Mouse (Mus musculus): ENCODE data around the gene Ubald1. TPM values are rescaled to one million over a fixed set of nuclear protein-coding genes. Genes with fewer than 3 reads are reported as not detected.

The Ubald1 gene
- 31.5 and 35.3 TPM in 2 replicates for polyA plus RNA-seq (2016; fragmentation: Nextera tagmentation; extraction: Ambion mirVana)

DNA sequence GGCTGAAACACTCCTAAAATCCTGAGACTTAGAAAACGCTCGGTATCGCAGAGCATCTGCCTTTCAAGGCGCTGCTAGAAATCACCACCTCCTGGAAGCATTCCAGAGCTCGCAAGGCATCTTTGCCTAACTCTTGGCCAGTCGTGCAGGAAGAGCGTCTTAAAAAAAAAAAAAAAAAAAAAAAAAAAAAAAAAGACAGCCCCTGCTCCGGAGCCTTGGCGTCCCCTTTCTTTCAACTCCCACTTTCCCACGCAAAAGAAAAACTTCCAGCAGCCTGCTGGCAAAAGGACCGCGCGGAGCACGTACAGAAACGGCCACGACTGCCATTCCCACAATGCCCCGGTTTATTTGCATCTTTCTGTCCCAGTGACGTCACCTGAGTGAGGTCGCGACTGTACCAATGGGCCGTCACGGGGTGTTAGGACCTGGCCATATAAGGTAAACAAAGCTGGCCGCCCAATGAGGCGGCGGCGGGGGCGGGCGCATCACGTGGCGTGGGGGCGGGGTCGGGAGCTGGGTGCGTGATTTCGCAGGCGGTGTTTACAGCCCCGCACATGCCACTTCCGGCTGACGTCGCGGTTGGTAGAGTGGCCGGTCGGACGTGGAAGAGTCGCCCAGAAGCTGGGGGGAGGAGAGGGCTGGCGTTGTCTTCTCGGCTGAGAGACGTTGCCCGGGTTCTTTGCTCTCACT is at the start of gene Ubald1:
Gene Ubald1, minus strand, starts transcription at position 180 of the 690 bp plus-strand sequence.
- peak within 1 kb of the TSS; percentile 90 for H3K4me3 ChIP-seq (replicated peaks)
- no peaks in the 10 kb centered on the region for H3K27me3 ChIP-seq
- H3K9ac ChIP-seq (replicated peaks): peak within 1 kb of the TSS; percentile 86
- H3K4me2 ChIP-seq: peak within 1 kb of the TSS; percentile 88
- peaks cover 25% of the 10 kb centered on the region for H3K4me1 ChIP-seq (replicated peaks)
- H3K27ac ChIP-seq: peak within 1 kb of the TSS; percentile 99
- peak; percentile 87 for ATAC-seq (ENCODE audit: insufficient number of reproducible peaks, insufficient read depth, low FRiP score, low TSS enrichment, low read depth)
- peaks cover 17% of the 10 kb centered on the region for H3K36me3 ChIP-seq
- H3K9me3 ChIP-seq: no peaks in the 10 kb centered on the region
- under 1% methylated on average over 48 of the region's 48 CpGs for WGBS

DNA sequence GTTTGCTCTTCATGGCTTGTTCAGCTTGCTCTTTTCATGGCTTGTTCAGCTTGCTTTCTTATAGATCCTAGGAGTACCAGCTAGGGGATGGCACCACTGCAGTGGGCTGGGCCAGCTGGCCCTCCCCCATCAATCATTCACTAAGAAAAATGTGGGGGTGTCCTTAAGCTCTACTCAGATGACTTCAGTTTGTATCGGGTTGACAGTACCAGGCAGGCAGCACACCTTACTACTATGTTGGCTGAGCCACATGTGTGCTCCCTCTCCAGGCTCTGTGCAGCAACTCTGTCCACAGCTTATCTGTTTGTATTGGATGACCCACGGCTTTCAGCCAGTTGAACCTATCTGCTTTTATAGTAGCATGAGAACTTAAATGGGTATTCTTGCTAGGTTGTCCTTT is 48.4 kb upstream of the Ubald1 start:
- ATAC-seq (ENCODE audit: insufficient number of reproducible peaks, insufficient read depth, low FRiP score, low TSS enrichment, low read depth): no peak
- Histone ChIP-seq H3K36me3 (peaks cover 99% of the 10 kb centered on the region), H3K9ac (replicated peaks) (no peak overlapping the region), H3K4me3 (replicated peaks) (no peak overlapping the region), H3K4me2 (no peak overlapping the region), H3K27ac (no peak overlapping the region), H3K27me3 (no peaks in the 10 kb centered on the region), H3K9me3 (no peaks in the 10 kb centered on the region), H3K4me1 (replicated peaks) (no peaks in the 10 kb centered on the region)
- 85% methylated on average over 2 of the region's 2 CpGs for WGBS

DNA sequence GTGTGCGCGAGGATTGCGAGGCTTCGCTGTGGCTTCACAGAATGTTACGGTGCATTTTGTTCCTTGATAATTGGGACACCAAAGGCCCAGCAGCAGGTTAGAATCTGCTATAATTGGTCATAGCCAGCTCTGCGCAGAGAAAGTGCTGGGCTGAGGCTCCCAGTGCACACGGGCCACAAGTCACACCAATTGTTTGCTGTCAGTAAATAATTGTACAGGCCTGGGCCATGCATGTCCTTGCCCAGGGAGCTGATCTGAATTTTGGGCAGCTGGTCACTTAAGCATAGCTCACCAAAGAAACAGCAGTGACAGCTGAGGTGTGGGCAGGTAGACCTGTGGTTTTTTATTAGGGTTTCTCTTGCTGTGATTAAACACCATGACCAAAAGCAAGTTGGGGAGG is 47.9 kb upstream of the Ubald1 start:
- Histone ChIP-seq H3K4me2 (no peak overlapping the region), H3K9me3 (no peaks in the 10 kb centered on the region), H3K4me1 (replicated peaks) (no peaks in the 10 kb centered on the region), H3K9ac (replicated peaks) (no peak overlapping the region), H3K27ac (no peak overlapping the region), H3K36me3 (peaks cover 99% of the 10 kb centered on the region), H3K27me3 (no peaks in the 10 kb centered on the region), H3K4me3 (replicated peaks) (no peak overlapping the region)
- no peak for ATAC-seq (ENCODE audit: insufficient number of reproducible peaks, insufficient read depth, low FRiP score, low TSS enrichment, low read depth)
- WGBS: 93% methylated on average over 7 of the region's 7 CpGs

DNA sequence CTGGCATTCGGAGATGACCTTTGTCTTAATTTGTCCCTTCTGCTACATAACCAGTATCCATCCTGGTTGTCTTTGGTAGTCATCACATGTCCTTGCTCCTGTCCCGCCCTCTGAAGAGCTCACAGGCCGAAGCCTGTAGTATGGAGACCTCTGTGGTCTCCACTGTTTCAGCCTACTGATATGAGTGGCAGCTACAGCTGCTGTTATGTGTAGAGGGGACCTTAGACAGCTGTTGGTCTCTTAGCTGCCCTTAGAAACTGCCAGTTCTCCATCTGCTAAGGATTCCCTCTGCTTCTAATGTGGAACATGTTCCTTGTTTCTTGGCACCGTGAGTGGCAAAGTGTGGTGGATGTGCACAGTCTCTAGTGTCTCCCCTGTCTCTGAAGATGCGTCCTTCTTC is 43.9 kb upstream of the Ubald1 start:
- Histone ChIP-seq H3K9ac (replicated peaks) (no peak overlapping the region), H3K4me3 (replicated peaks) (no peak overlapping the region), H3K9me3 (no peaks in the 10 kb centered on the region), H3K27ac (no peak overlapping the region), H3K36me3 (peaks cover 100% of the 10 kb centered on the region), H3K27me3 (no peaks in the 10 kb centered on the region), H3K4me2 (no peak overlapping the region), H3K4me1 (replicated peaks) (no peaks in the 10 kb centered on the region)
- ATAC-seq (ENCODE audit: insufficient number of reproducible peaks, insufficient read depth, low FRiP score, low TSS enrichment, low read depth): no peak
- 92% methylated on average over 5 of the region's 5 CpGs for whole genome bisulfite sequencing

DNA sequence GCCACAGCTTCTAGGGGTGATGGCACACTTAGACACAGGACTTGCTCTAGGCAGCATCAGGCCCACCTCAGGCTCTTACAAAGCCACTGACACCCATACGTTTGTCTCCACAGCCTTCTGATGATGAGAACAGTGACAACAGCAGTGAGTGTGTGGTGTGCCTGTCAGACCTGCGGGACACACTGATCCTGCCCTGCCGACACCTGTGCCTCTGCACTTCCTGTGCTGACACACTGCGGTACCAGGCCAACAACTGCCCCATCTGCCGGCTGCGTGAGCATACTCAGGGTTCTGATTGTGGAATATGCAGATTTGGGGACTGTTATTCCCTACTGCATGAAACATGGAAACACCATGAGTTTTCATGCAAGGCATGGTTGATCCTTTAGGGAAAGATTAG is 42.4 kb upstream of the Ubald1 start:
- H3K9ac ChIP-seq (replicated peaks): no peak overlapping the region
- H3K9me3 ChIP-seq: no peaks in the 10 kb centered on the region
- no peaks in the 10 kb centered on the region for H3K4me1 ChIP-seq (replicated peaks)
- H3K4me3 ChIP-seq (replicated peaks): no peak overlapping the region
- ATAC-seq (ENCODE audit: insufficient number of reproducible peaks, insufficient read depth, low FRiP score, low TSS enrichment, low read depth): no peak
- whole genome bisulfite sequencing: 91% methylated on average over 6 of the region's 6 CpGs
- no peaks in the 10 kb centered on the region for H3K27me3 ChIP-seq
- H3K36me3 ChIP-seq: peaks cover 98% of the 10 kb centered on the region
- H3K27ac ChIP-seq: no peak overlapping the region
- no peak overlapping the region for H3K4me2 ChIP-seq

DNA sequence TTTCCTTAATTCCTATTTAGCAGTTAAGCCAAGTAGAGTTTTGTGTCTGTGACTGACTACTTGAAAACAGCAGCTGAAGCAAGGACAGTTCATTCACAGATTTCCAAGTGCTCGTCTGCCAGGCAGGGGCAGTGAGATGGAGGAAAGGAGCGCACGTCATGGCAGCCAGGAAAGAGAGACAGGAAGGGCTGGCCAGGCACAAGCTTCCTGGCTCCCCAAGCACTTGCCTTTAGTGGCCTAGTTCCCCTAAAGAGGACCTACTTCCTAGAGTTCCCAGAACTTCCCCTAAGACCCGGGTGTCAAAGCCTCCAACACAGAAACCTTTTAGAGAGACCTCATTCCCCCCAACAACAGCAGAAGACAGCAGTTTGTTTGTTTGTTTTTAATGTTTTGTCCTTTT is 40.4 kb upstream of the Ubald1 start:
- no peaks in the 10 kb centered on the region for H3K9me3 ChIP-seq
- WGBS: 81% methylated on average over 4 of the region's 4 CpGs
- H3K4me1 ChIP-seq (replicated peaks): no peaks in the 10 kb centered on the region
- peaks cover 98% of the 10 kb centered on the region for H3K36me3 ChIP-seq
- H3K4me3 ChIP-seq (replicated peaks): no peak overlapping the region
- H3K4me2 ChIP-seq: no peak overlapping the region
- no peaks in the 10 kb centered on the region for H3K27me3 ChIP-seq
- H3K27ac ChIP-seq: no peak overlapping the region
- no peak for ATAC-seq (ENCODE audit: insufficient number of reproducible peaks, insufficient read depth, low FRiP score, low TSS enrichment, low read depth)
- H3K9ac ChIP-seq (replicated peaks): no peak overlapping the region

DNA sequence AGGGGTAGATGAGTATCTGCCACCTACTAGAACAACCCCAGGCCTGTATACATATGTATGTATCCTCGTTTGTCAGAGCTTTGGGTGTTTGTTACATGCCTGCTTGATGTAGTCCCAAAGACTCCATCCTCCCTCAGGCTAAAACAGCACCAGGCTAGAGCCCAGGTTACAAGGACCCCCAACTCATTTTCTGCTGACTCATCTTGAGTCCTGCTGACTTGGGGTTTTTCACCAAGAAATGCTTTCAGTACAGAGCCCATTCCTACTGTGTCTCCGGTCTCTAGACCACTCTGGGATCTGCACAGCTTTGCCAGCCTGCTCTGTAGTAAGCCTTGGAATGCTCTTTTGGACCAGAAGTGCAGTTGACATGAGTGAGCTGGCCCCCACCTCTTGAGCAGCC is 36.5 kb upstream of the Ubald1 start:
- ATAC-seq (ENCODE audit: insufficient number of reproducible peaks, insufficient read depth, low FRiP score, low TSS enrichment, low read depth): no peak
- Histone ChIP-seq H3K36me3 (peaks cover 91% of the 10 kb centered on the region), H3K27me3 (no peaks in the 10 kb centered on the region), H3K4me3 (replicated peaks) (no peak overlapping the region), H3K4me1 (replicated peaks) (no peaks in the 10 kb centered on the region), H3K27ac (no peak overlapping the region), H3K9ac (replicated peaks) (no peak overlapping the region), H3K4me2 (no peak overlapping the region), H3K9me3 (no peaks in the 10 kb centered on the region)
- 88% methylated on average over 2 of the region's 2 CpGs for WGBS

DNA sequence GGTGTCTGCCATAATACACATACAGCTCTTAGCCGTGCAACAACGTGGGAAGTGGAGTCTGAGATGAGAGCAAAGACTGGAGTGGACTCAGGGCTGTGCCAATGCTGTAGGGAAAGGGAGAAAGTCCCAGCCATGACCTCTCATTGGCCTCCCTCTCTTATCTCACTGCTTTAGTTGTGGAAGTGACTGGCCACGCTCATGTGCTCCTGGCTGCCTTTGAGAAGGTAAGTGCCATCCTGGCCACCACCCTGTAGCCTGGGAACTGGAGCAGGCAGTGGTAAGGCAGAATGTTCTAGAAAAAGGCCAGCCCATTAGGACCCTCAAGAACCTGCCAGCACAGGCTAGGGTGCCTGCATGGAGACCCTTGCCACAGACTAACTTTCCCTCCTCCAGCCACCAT is 35.8 kb upstream of the Ubald1 start:
- no peaks in the 10 kb centered on the region for H3K9me3 ChIP-seq
- no peak overlapping the region for H3K27ac ChIP-seq
- no peak overlapping the region for H3K4me3 ChIP-seq (replicated peaks)
- H3K36me3 ChIP-seq: peaks cover 91% of the 10 kb centered on the region
- H3K27me3 ChIP-seq: no peaks in the 10 kb centered on the region
- no peak overlapping the region for H3K4me2 ChIP-seq
- no peak overlapping the region for H3K9ac ChIP-seq (replicated peaks)
- no peaks in the 10 kb centered on the region for H3K4me1 ChIP-seq (replicated peaks)
- no peak for ATAC-seq (ENCODE audit: insufficient number of reproducible peaks, insufficient read depth, low FRiP score, low TSS enrichment, low read depth)
- WGBS: 88% methylated on average over 3 of the region's 3 CpGs

DNA sequence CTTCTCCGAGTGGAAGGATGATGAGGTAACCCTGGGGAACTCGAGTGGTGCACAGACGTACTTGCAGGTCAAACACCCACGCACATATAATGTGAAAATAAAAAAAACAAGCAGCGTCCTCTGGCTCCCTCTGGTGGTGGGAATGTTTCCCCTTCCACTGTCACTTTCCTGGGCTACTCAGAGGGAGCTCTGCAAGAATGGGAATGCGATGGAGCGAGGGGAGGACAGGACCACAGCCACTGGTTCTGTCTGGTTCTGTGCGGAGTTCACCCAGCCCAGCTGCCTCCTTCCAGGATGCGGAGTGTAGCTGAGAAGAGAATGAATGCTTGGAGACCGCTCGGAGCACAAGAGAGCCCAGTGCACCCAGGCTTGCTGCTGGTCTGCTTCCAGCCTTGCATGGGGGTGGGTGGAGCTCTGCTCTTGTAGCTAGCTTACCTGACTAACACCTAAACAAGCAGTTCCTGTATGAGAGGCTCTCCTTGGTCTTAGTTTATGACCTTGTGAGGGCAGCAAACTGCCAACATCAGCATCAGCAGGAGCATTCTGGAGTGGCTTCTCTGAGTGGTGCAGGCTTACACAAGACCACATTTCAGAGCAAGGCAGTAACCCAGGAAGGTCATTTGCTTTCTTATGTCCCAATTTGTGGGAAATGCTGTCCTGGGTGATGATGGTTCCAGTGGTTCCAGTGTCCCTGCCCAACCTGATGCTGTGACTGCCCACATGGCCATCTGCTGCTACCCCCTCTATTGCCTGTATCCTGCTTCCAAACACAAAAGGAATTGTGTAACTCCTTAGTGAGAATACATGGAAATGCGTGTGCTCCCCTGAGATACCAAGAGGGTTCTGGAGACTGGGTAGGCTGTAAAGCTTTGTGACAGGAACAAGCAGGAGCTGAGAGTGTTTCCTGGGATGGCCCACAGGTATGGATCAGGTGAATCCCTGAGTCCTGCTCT is 33.9 kb upstream of the Ubald1 start:
- H3K4me2 ChIP-seq: no peak overlapping the region
- H3K27me3 ChIP-seq: no peaks in the 10 kb centered on the region
- no peaks in the 10 kb centered on the region for H3K9me3 ChIP-seq
- 38% methylated on average over 12 of the region's 12 CpGs for WGBS
- H3K4me3 ChIP-seq (replicated peaks): no peak overlapping the region
- no peak overlapping the region for H3K9ac ChIP-seq (replicated peaks)
- H3K27ac ChIP-seq: no peak overlapping the region
- H3K4me1 ChIP-seq (replicated peaks): no peaks in the 10 kb centered on the region
- H3K36me3 ChIP-seq: peaks cover 91% of the 10 kb centered on the region
- peak; percentile 67 for ATAC-seq (ENCODE audit: insufficient number of reproducible peaks, insufficient read depth, low FRiP score, low TSS enrichment, low read depth)

DNA sequence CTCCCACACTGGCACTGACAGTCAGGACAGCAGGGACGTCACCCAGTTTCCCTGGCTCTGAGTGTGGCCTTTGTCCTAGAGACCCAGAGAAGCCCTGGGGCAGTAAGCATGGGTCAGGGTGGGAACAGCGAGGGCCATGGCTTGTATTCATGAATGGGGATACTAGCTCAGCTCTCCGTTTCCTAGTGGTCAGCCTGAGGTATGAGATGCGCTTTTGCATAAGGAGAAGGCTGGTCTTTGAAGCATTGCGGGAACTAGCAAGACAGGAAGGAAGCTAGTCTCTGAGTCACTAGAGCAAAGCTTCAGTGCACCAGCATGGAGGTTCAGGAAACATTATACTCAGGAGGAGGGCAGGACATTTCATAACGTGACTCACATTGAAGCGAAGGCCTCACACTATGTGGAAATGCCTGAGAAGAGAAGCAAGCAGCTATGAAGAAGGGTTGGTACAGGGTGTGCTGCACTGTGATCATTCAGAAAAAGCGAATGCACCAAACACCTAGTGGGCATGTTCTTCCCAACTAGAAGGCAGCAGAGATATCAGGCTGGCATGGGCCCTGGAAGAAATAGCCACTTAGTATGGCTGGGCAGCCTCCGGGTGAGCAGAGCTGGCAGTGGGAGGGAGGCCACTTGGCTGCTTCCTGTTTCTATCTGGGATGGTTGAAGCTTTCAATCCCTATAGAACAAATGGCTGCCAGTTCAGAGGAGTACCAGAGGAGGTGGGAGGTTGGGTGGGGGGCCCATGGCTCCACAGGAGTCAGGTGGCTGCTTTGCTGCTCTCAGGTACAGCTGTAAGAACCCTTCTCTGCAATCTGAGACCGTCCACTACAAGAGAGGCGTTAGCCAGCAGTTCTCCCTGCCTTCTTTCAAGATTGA is 33.0 kb upstream of the Ubald1 start:
- Histone ChIP-seq H3K9me3 (no peaks in the 10 kb centered on the region), H3K4me3 (replicated peaks) (no peak overlapping the region), H3K27me3 (no peaks in the 10 kb centered on the region), H3K4me2 (no peak overlapping the region), H3K36me3 (peaks cover 88% of the 10 kb centered on the region), H3K27ac (peak overlapping the region; percentile 54), H3K9ac (replicated peaks) (no peak overlapping the region), H3K4me1 (replicated peaks) (no peaks in the 10 kb centered on the region)
- WGBS: 75% methylated on average over 11 of the region's 11 CpGs
- peak; percentile 9; the same call in 1 of the 2 replicates for ATAC-seq (ENCODE audit: insufficient number of reproducible peaks, insufficient read depth, low FRiP score, low TSS enrichment, low read depth)

Measured in limb, embryonic 12.5 days (tissue).